ENCODE assay signal across 21 mouse cellular contexts in genomic region chr5:76351537-76351936, GRCm38 (mm10). TPM values are rescaled to one million over a fixed set of nuclear protein-coding genes. Genes with fewer than 3 reads are reported as not detected.
DNase-seq lines count a peak whose midpoint lies in the region; ATAC-seq and TF ChIP-seq lines count a peak whose summit lies in the region.
"Had no signal": no experiment of that assay in that cellular context is flagged by ENCODE, and none has a peak within 500 bp of the region (broad histone marks: within the 10 kb centered on the region; RNA-seq: fewer than 3 reads in every experiment).

No protein-coding gene starts in this region.

- no peak for TF ChIP-seq POLR2A in lung, adult 2 months (IDR thresholded peaks at IDR 0.05; ENCODE audit: borderline replicate concordance, extremely low read depth, low read depth, low read length)

- no peaks in the 10 kb centered on the region for H3K9me3 ChIP-seq in lung, embryonic 16.5 days (ENCODE audit: control insufficient read depth, low read length)
- H3K9me3 ChIP-seq in lung, postnatal 0 days (ENCODE audit: low read length): no peaks in the 10 kb centered on the region
- H3K9me3 ChIP-seq: G1E had no signal

- ATAC-seq in lung, embryonic 16.5 days (ENCODE audit: low read depth): peak; percentile 70; the same call in 1 of the 2 replicates
- peak; percentile 87 for ATAC-seq in lung, postnatal 0 days
- ATAC-seq: activated CD4-positive, CD25-positive, alpha-beta regulatory T cell, adult 4 months; CD4-positive, CD25-positive, alpha-beta regulatory T cell, adult 4 months; Patski had no signal

- no peak for TF ChIP-seq CTCF in lung, adult 2 months (IDR thresholded peaks at IDR 0.05; ENCODE audit: insufficient read depth, low read length)
- no peak for TF ChIP-seq CTCF in lung, postnatal 0 days (IDR thresholded peaks at IDR 0.05)

- H3K9ac ChIP-seq in lung, embryonic 16.5 days (ENCODE audit: low read length): no peak overlapping the region
- H3K9ac ChIP-seq in lung, postnatal 0 days (replicated peaks; ENCODE audit: low read depth): no peak overlapping the region

- no peak overlapping the region for H3K4me3 ChIP-seq in lung, embryonic 16.5 days (ENCODE audit: low read length)
- no peak overlapping the region for H3K4me3 ChIP-seq in lung, adult 2 months (replicated peaks; ENCODE audit: extremely low read depth, low read depth, low read length)
- no peak overlapping the region for H3K4me3 ChIP-seq in lung, postnatal 0 days (ENCODE audit: low read depth, low read length)

- TF ChIP-seq EP300 in lung, postnatal 0 days (IDR thresholded peaks at IDR 0.05): peak; percentile 56

- no peaks in the 10 kb centered on the region for H3K4me1 ChIP-seq in lung, embryonic 16.5 days (replicated peaks; ENCODE audit: control insufficient read depth, insufficient read depth, low read length)
- no peaks in the 10 kb centered on the region for H3K4me1 ChIP-seq in lung, adult 2 months (ENCODE audit: control insufficient read depth, insufficient read depth, low read length)
- no peaks in the 10 kb centered on the region for H3K4me1 ChIP-seq in lung, postnatal 0 days (ENCODE audit: insufficient read depth, low read depth, low read length)

- H3K36me3 ChIP-seq in lung, embryonic 16.5 days (ENCODE audit: control insufficient read depth, insufficient read depth, low read length): no peaks in the 10 kb centered on the region
- H3K36me3 ChIP-seq in lung, postnatal 0 days (ENCODE audit: insufficient read depth, low read length): no peaks in the 10 kb centered on the region
- H3K36me3 ChIP-seq: G1E had no signal

- H3K27ac ChIP-seq in lung, embryonic 16.5 days (ENCODE audit: low read length): no peak overlapping the region
- no peak overlapping the region for H3K27ac ChIP-seq in lung, postnatal 0 days (ENCODE audit: low read length)

- H3K27me3 ChIP-seq in lung, embryonic 16.5 days (ENCODE audit: control insufficient read depth, insufficient read depth, low read depth, low read length): no peaks in the 10 kb centered on the region
- H3K27me3 ChIP-seq in lung, postnatal 0 days (replicated peaks; ENCODE audit: insufficient read depth, low read length): no peaks in the 10 kb centered on the region
- H3K27me3 ChIP-seq: CH12.LX, Patski had no signal

- no peak overlapping the region for H3K4me2 ChIP-seq in lung, embryonic 16.5 days (ENCODE audit: low read depth, low read length)
- H3K4me2 ChIP-seq in lung, postnatal 0 days (replicated peaks; ENCODE audit: low read depth, low read length): no peak overlapping the region

- DNase-seq in lung, adult 2 months: no peak
- peak; percentile 30 for DNase-seq in lung, postnatal 0 days (ENCODE audit: low spot score)
- DNase-seq in lung, postnatal 36 days: no peak
- DNase-seq: adrenal gland, adult 2 months; adrenal gland, adult 8-10 months; adrenal gland, postnatal 10 days; adrenal gland, postnatal 14 days; adrenal gland, postnatal 25 days; adrenal gland, postnatal 36 days; B cell, adult 2 months; cerebellum, adult 11 months; cerebellum, adult 11-12 months; cerebellum, adult 18-20 months had no signal

- WGBS in lung, embryonic 16.5 days: 48% methylated on average over 5 of the region's 5 CpGs
- 65% methylated on average over 5 of the region's 5 CpGs for WGBS in lung, adult 2 months
- WGBS in lung, postnatal 0 days: 52% methylated on average over 5 of the region's 5 CpGs

RNA-seq across cellular contexts. Expression of gene Nmu, which starts 12.1 kb away (rescaled TPM):
- 0.26 and 0.57 TPM in 2 replicates for polyA plus RNA-seq in lung, embryonic 16.5 days (2015; fragmentation: Nextera tagmentation; extraction: Ambion mirVana)
- 2.9 TPM in 1 of 2 replicates, not detected in the other for polyA plus RNA-seq in lung, adult 2 months (2012; rRNA removed)
- 0.29 TPM in 2 replicates for polyA plus RNA-seq in lung, postnatal 0 days (2015; fragmentation: Nextera tagmentation; extraction: Ambion mirVana)
- polyA plus RNA-seq: activated CD4-positive, CD25-positive, alpha-beta regulatory T cell, adult 4 months; adrenal gland, adult 2 months; CD4-positive, CD25-positive, alpha-beta regulatory T cell, adult 4 months; G1E; Patski had no signal

RNA-seq across cellular contexts. Expression of gene Pdcl2, which starts 20.6 kb away (rescaled TPM):
- not detected in 2 replicates for polyA plus RNA-seq in lung, embryonic 16.5 days (2015; fragmentation: Nextera tagmentation; extraction: Ambion mirVana)
- not detected in 2 replicates for polyA plus RNA-seq in lung, adult 2 months (2012; rRNA removed)
- not detected in 2 replicates for polyA plus RNA-seq in lung, postnatal 0 days (2015; fragmentation: Nextera tagmentation; extraction: Ambion mirVana)
- polyA plus RNA-seq: activated CD4-positive, CD25-positive, alpha-beta regulatory T cell, adult 4 months; adrenal gland, adult 2 months; brain, embryonic 14.5 days; C2C12; CD4-positive, CD25-positive, alpha-beta regulatory T cell, adult 4 months; G1E; Patski had no signal

RNA-seq across cellular contexts. Expression of gene Clock, which starts 46.9 kb away (rescaled TPM):
- 13.9 and 14.9 TPM in 2 replicates for polyA plus RNA-seq in lung, embryonic 16.5 days (2015; fragmentation: Nextera tagmentation; extraction: Ambion mirVana)
- polyA plus RNA-seq in lung, adult 2 months (2012; rRNA removed): 13.5 and 16.8 TPM in 2 replicates
- 11.4 and 11.5 TPM in 2 replicates for polyA plus RNA-seq in lung, postnatal 0 days (2015; fragmentation: Nextera tagmentation; extraction: Ambion mirVana)
